Mouse (Mus musculus): ENCODE measurements around the gene 4930435E12Rik. TPM values are rescaled to one million over a fixed set of nuclear protein-coding genes. Genes with fewer than 3 reads are reported as not detected.

The 4930435E12Rik gene
- total and polyA plus RNA-seq, 3 experiments: not detected

GRCm38 (mm10) chr16:38767761-38768160 lies 60.8 kb downstream of the 4930435E12Rik start:
- WGBS: 74% methylated on average over 8 of the region's 8 CpGs
- H3K4me3 ChIP-seq: no peak overlapping the region
- no peaks in the 10 kb centered on the region for H3K79me2 ChIP-seq (replicated peaks; ENCODE audit: control insufficient read depth, insufficient read depth, low read length)
- H3K4me1 ChIP-seq (ENCODE audit: control insufficient read depth, insufficient read depth, low read length): peaks cover 4% of the 10 kb centered on the region; the same call in 1 of the 2 replicates
- H3K36me3 ChIP-seq (ENCODE audit: control insufficient read depth, insufficient read depth, low read length): peaks cover 7% of the 10 kb centered on the region
- H3K9ac ChIP-seq (ENCODE audit: low read depth, low read length): no peak overlapping the region
- DNase-seq: no peak
- intact Hi-C loops (cut with DNase I): loop anchor here (1.0 kb wide), 1 partner anchor 11 kb away; no protein-coding TSS in a partner anchor
- H3K27ac ChIP-seq: no peak overlapping the region
- TF ChIP-seq EP300 (IDR thresholded peaks at IDR 0.05; ENCODE audit: insufficient read depth, low read depth, low read length) (no peak), POLR2A (IDR thresholded peaks at IDR 0.05; ENCODE audit: insufficient read depth, low read depth, low read length) (no peak), CTCF (IDR thresholded peaks at IDR 0.05) (no peak)
- no peaks in the 10 kb centered on the region for H3K27me3 ChIP-seq (ENCODE audit: control insufficient read depth, insufficient read depth, low read length)

GRCm38 (mm10) chr16:38766671-38767070 lies 61.9 kb downstream of the 4930435E12Rik start:
- H3K9ac ChIP-seq (ENCODE audit: low read depth, low read length): no peak overlapping the region
- intact Hi-C loops (cut with DNase I): no loop called here
- H3K79me2 ChIP-seq (replicated peaks; ENCODE audit: control insufficient read depth, insufficient read depth, low read length): no peaks in the 10 kb centered on the region
- no peak for DNase-seq
- no peaks in the 10 kb centered on the region for H3K27me3 ChIP-seq (ENCODE audit: control insufficient read depth, insufficient read depth, low read length)
- peaks cover 7% of the 10 kb centered on the region for H3K36me3 ChIP-seq (ENCODE audit: control insufficient read depth, insufficient read depth, low read length)
- 83% methylated on average over 3 of the region's 3 CpGs for WGBS
- H3K4me3 ChIP-seq: no peak overlapping the region
- TF ChIP-seq CTCF (IDR thresholded peaks at IDR 0.05) (no peak), EP300 (IDR thresholded peaks at IDR 0.05; ENCODE audit: insufficient read depth, low read depth, low read length) (no peak), POLR2A (IDR thresholded peaks at IDR 0.05; ENCODE audit: insufficient read depth, low read depth, low read length) (no peak)
- no peak overlapping the region for H3K27ac ChIP-seq
- H3K4me1 ChIP-seq (ENCODE audit: control insufficient read depth, insufficient read depth, low read length): peaks cover 4% of the 10 kb centered on the region; the same call in 1 of the 2 replicates

GRCm38 (mm10) chr16:38763508-38763907 lies 65.0 kb downstream of the 4930435E12Rik start:
- no peaks in the 10 kb centered on the region for H3K79me2 ChIP-seq (replicated peaks; ENCODE audit: control insufficient read depth, insufficient read depth, low read length)
- no peaks in the 10 kb centered on the region for H3K27me3 ChIP-seq (ENCODE audit: control insufficient read depth, insufficient read depth, low read length)
- H3K4me1 ChIP-seq (ENCODE audit: control insufficient read depth, insufficient read depth, low read length): peaks cover 6% of the 10 kb centered on the region
- TF ChIP-seq EP300 (IDR thresholded peaks at IDR 0.05; ENCODE audit: insufficient read depth, low read depth, low read length) (no peak), POLR2A (IDR thresholded peaks at IDR 0.05; ENCODE audit: insufficient read depth, low read depth, low read length) (no peak), CTCF (IDR thresholded peaks at IDR 0.05) (no peak)
- WGBS: 73% methylated on average over 4 of the region's 4 CpGs
- peaks cover 12% of the 10 kb centered on the region for H3K36me3 ChIP-seq (ENCODE audit: control insufficient read depth, insufficient read depth, low read length)
- intact Hi-C loops (cut with DNase I): no loop called here
- H3K27ac ChIP-seq: peak overlapping the region; percentile 49
- peak in 1 of 2 experiments; percentile 18 for DNase-seq
- H3K9ac ChIP-seq (ENCODE audit: low read depth, low read length): no peak overlapping the region
- H3K4me3 ChIP-seq: no peak overlapping the region

- whole genome bisulfite sequencing: 85% methylated on average over 8 of the region's 8 CpGs
- Histone ChIP-seq H3K27me3 (ENCODE audit: control insufficient read depth, insufficient read depth, low read length) (no peaks in the 10 kb centered on the region), H3K4me3 (no peak overlapping the region), H3K9ac (ENCODE audit: low read depth, low read length) (no peak overlapping the region), H3K4me1 (ENCODE audit: control insufficient read depth, insufficient read depth, low read length) (peaks cover 8% of the 10 kb centered on the region), H3K27ac (no peak overlapping the region), H3K36me3 (ENCODE audit: control insufficient read depth, insufficient read depth, low read length) (peaks cover 12% of the 10 kb centered on the region), H3K79me2 (replicated peaks; ENCODE audit: control insufficient read depth, insufficient read depth, low read length) (no peaks in the 10 kb centered on the region)
- intact Hi-C loops (cut with DNase I): no loop called here
- no peak for TF ChIP-seq POLR2A (IDR thresholded peaks at IDR 0.05; ENCODE audit: insufficient read depth, low read depth, low read length)
- TF ChIP-seq CTCF (IDR thresholded peaks at IDR 0.05): no peak
- no peak for TF ChIP-seq EP300 (IDR thresholded peaks at IDR 0.05; ENCODE audit: insufficient read depth, low read depth, low read length)
- no peak for DNase-seq
Measured at GRCm38 (mm10) chr16:38762401-38762800, 66.1 kb downstream of the 4930435E12Rik start.

Other genes starting within 250 kb of the 4930435E12Rik start
- gene Arhgap31, start 115.5 kb downstream of the 4930435E12Rik start, total RNA-seq (2021): 10 to 100 TPM; 38.2 to 41.2 TPM
- gene Arhgap31, start 115.5 kb downstream of the 4930435E12Rik start, polyA plus RNA-seq (2012; rRNA removed): 14.1 and 20.1 TPM in 2 replicates
- gene B4galt4, start 86.5 kb downstream of the 4930435E12Rik start, total RNA-seq (2021): 10 to 100 TPM in 1 of 2 experiments, 1 to 10 TPM in 1; 8.1 to 13.2 TPM
- 6.4 and 9.6 TPM in 2 replicates for gene B4galt4, start 86.5 kb downstream of the 4930435E12Rik start, polyA plus RNA-seq (2012; rRNA removed)
- 1 to 10 TPM; 3.2 to 3.8 TPM for gene Upk1b, start 28.4 kb downstream of the 4930435E12Rik start, total RNA-seq (2021)
- gene Upk1b, start 28.4 kb downstream of the 4930435E12Rik start, polyA plus RNA-seq (2012; rRNA removed): 8.4 and 10.2 TPM in 2 replicates
- under 1 TPM; 0.48 to 0.76 TPM for gene Igsf11, start 63.9 kb upstream of the 4930435E12Rik start, total RNA-seq (2021)
- 0.50 and 1.0 TPM in 2 replicates for gene Igsf11, start 63.9 kb upstream of the 4930435E12Rik start, polyA plus RNA-seq (2012; rRNA removed)